Mouse (Mus musculus): ENCODE data around the gene Tomm40. TPM values are rescaled to one million over a fixed set of nuclear protein-coding genes. Genes with fewer than 3 reads are reported as not detected.
A peak's percentile ranks its signal among the peaks of the same experiment; 100 is the strongest.

The Tomm40 gene
- total RNA-seq, 2 experiments from 2014 or later: 59.3 to 63.3 TPM

DNA sequence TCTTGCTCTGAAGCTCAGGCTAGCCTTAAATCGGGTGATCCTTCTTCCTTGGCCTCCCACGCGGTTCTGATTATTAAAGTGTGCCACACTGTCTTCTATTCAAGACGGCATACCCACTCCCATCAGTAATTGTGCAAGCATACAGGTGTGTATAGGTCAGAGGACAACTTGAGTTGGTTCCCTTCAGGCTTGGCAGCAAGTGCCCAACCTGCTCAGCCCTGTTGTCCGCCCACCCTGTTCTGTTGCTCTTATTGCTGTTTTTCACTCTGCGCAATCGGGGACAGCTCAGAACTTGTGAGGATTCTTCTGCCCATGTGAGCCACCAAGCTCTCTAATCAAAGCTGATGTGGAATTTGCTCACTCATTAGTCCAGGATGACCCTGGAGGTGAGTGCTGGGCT is 10.0 kb downstream of the Tomm40 start:
- no peak for DNase-seq

DNA sequence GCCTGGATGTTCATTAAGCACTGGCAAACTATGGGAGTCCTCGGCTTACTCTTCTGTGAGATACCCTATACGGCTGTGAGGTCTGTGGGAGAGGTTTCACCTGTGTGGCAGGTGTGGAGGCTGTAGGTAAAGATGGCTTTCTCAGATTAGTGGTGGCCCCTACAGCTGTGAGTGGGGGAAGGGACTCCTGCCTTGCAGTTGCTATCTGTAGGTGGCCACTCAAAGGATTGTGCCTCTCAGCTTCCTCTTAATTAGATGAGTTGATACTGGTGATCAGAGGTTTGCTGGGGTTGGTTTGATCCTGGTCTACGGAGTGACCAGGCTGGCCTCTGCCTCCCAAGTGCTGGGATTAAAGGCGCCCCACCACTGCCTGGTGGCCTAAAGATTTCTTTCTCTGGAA is 10.8 kb downstream of the Tomm40 start:
- no peak for DNase-seq

DNA sequence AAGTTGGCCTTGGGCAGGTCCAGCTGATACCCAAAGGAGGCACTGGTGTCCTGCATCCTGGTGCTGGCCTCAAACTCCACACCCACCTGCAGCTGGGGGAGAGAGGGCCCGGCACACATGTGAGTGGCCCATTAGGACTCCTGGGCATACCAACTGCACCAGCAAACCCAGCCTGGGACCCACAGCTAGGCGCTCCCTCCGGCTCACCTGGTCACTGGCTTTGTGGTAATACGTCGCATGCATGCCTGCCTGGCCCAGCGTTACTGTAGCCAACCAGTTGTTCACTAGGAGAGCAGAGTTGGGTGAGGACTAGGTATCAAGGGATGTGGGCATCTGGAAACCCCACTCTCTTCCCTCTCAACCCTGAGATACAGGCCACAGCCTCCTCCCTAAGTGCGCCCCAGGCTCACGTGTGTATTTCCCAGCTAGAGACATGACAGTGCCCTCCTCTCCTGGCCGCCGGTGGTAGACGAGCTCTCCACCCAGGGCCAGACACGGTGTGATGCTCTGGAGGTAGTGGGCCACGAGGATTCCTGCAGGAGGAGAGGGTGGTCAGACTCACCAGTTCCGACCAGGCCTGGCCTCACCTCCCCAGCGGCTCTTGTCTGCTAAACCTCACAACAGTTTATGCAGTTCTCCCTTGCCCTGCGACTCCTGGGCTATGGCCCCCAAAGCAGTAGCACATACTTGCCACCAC is 12.2 kb downstream of the Tomm40 start:
- DNase-seq: no peak

DNA sequence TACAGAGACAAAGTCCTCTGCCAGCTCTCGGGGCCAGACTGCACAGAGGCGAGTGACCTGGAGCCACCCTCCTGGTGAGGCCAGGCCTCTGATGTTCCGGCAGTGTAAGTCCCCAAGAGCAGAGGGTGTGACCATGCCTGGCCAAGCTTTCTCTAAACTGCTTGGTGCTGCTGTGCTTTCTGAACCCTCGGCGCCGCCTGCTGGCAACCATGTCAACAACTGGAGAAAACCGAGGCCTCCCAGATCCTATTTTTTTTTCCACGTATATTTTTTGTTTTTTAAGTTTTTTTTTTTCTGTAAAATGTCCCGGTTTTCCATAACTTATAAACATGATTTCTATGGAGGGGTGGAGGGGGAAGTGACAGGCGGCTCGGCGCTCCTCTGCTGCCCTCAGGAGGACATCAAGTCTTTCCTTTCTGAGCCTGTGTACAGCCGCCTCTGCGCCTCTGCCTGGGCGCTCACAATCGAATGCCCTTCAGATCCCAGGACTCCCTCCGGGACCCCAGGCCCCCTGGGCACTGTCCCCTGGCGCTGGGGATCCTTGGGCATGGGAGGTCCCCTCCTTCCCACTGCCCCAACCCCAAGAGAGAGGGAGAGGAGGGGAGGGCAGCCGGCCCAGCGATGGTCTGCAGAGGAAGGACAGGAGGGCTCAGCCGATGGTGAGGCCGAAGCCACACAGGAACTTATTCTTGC is 14.0 kb downstream of the Tomm40 start:
- peak; percentile 70 for DNase-seq

DNA sequence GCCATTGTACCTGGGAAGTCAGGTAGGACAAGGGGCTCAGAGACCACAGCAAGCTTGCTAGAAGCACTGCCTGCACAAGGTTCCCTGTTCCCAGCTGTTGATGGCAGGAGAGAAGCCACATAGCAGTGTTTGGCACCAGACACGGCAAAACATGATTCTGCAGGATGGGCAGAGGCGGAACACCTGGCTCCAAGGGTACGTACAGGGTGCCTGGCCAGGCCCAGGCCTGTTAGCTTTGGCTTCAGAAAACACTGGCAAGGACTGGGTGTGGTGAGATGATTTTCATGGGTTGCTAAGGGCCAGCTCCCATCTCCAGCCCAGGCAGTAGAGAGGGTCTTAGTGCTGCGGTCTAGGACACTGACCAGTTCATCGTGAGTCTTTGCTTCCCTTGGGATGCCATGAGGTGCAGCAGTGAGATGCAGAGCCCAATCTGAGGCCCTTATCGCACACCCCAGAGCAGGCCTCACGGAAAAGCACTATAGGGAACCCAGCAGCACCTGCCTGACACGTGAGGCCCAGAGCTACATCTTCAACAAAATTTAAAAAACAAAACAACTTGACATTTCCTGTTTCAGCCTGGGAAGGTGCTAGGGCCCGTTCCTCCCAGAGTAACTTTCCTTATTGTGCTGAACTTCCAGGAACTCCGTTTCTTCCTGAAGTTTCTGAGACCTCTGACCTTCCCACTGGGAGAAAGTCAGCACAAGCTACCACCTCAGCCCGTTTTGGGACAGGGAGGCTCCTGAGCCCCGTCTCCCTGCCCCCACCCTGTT is 14.8 kb downstream of the Tomm40 start:
- no peak for DNase-seq

DNA sequence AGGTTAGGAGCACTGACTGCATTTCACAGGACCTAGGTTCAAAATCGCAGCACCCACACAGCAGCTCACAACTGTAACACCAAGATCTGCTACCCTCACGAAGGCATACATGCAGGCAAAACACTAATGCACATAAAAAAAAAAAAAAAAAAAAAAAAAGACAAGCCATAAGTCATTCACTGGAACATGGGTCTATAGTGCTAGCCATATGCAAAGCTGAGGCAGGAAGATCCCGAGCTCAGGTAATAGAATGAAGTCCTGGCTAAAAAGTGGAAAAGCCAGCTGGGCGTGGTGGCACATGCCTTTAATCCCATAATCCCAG is 15.4 kb downstream of the Tomm40 start:
- DNase-seq: no peak

DNA sequence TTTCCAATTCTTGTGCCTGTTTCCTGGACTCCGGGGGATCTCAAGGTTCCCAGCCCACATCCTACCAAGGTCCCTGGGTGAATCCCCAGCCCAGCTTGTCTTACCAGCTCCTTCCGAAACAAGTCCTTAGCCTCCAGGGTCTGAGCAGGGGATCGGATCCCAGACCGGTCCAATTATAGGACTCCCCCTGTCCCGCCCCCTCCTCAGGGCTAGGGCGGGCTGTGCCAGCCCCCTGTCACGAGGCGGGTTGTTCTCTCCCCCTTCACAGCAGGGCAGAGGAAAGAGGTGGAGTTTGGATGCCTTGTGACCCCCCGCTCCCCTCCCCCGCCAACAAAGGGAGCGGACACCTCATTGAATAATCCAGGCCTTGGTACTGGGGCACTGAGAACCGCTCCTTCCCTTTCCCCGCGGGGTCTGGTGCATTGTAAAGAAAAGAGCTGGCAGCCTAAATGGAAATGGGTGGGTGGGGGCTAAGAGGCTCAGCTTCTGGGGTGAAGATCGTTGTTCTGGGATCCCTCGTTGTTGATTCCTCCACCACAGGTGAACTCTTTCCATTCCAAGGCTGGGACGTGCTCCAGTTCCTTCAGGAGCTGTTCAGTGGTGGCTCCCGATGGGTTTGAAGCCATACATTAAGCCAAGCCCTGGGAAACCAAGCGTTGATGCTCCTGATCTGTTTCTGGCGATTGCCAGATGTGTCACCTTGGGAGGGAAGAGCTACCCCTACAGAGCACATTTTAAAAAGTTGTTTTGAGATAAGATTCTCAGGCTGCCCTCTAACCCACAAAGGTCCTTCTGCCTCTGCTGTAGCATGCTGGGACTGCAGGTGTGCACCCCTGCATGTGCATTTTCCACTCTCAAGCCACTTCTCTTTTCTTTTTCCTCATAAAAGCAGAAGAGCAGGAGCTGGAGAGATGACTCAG is 16.1 kb downstream of the Tomm40 start, which contains the start of gene Apoe:
Gene Apoe, minus strand, starts transcription at position 282 of the 920 bp plus-strand sequence.
- peak; percentile 39 for DNase-seq

DNA sequence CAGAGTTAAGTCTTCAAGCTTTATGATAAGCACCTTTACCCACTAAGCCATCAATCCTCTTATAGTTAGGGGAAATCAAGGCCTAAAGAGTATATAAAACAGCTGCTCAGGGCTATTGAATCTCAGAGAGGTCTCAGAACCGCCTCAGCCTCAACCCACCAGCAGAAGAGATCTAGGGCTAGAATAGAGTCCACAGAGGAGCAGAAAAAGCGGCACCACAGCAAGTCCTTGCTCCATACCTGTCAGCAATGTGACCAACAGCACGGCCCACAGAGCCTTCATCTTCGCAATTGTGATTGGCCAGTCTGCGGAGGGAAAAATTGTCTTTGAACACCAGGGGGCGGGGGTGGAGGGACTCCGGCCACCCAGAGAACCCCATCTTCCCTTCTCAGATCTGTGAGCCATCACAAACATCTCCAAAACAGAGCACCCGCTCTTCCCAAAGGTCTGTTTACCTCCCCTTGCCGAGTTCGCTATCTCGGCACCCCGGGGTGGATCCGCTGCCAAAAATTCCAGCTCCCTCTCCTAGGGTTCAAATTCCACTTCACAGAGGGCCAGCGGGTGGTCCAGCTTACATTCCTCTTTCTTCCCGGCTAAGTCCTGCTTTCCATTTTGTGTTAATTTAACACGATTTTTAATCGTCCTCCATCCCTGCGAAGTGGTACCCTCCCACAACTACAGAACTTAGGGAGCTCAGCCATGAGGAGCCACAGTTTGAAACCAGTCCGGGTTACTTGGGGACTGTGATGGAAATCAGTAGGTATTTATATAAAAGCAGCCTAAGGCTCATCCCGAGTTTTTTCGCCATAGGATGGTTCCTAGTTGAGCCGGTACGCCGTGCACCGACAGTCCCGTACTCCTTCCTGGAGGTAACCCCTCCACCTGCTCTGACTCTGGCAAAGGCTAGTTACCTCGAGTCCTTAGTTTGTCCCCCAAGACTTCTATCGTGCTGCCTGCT is 17.0 kb downstream of the Tomm40 start:
- DNase-seq: no peak

DNA sequence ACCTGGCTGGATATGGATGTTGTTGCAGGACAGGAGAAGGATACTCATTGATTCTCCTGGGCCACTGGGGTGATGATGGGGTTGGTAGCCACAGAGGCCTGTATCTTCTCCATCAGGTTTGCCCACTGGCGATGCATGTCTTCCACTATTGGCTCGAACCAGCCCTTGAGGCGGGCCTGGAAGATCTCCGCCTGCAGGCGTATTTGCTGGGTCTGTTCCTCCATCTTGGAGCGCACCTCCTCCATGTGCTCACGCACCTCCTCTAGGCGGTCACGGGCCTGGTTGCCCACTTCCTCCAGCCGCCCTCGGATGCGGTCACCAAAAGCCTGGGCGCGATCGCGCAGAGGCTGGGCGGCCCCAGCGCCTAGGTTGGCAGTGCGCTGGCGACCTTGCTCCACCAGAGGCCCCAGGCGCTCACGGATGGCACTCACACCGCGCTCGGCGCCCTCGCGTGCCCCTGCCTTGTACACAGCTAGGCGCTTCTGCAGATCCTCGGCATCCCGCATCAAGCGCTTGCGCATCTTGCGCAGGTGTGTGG is 18.8 kb downstream of the Tomm40 start:
- DNase-seq: no peak

DNA sequence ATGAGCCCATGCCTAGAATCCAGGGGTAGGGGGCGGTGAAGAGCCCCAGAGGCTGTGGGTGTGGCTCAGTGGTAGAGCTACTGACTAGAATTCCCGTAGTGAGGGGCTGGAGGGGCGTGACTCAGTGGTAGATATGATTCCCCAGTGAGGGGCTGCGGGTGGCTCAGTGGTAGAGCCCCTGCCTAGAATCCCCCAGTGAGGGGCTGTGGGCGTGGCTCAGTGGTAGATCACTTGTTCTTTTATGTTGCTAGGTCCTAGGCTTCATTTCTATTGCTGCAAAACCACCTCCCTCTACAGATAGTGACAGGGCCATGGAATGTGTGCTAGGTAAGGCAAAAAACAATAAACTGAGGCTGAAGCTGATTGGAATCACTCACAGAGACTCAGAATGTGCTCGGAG is 19.4 kb downstream of the Tomm40 start:
- no peak for DNase-seq

DNA sequence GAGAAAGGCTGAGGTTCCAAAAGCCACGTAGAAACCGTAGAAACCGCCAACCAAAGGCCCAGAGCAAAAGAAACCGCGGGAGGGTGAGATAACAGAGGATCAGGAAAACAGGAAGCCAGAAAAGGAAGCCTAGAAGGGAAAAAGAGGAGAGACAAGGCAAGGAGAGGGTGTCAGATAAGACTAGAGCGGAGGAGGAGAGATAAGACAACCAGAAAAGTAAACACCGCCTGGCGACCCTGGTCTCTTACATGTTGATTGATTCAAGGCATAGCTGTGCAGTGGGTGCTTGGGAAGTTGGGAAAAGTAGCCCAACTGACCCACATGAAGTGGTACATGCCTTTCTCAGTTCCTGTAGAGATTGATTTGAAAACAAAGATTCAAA is 20.0 kb downstream of the Tomm40 start:
- no peak for DNase-seq

DNA sequence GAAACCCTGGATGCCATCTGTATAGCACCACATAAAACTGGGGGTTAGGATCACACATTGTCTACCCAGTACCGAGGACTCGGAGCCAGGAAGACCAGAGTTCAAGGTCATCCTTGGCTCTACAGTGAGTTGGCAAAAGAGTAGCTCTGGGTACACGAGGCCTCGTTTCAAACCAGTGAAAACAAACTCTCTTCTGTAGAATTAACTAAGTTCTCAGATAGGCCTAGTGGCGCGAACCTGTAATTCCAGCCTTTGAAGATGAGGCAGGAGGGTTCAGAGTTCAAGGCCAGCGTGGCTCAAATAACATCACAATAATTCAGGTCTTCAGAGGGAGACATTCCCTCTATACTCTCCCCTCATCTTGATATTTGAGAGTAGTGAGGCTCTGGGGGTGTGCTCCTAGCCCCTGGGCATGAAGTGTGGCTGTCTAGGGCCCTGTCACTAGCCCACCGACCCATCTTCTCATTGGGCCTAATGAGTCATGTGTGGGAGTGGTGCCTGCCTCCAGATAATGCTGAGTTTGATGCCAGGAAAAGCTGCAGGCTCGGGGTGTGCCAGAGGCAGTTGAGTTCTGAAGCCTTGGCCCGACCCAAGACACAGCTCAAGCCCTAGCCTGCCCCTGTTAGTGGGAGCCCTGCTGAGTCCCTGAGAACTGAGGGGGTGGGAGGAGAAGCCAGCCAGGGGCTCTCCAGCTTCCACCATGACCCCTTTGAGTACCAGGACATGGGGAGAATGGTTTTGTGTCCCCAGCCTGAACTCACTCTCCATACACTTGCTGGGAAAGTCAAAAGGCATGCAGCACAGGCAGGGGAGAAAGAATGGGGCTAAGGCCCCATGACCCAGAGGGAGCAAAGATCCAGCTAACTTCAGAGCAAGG is 20.7 kb downstream of the Tomm40 start:
- no peak for DNase-seq

DNA sequence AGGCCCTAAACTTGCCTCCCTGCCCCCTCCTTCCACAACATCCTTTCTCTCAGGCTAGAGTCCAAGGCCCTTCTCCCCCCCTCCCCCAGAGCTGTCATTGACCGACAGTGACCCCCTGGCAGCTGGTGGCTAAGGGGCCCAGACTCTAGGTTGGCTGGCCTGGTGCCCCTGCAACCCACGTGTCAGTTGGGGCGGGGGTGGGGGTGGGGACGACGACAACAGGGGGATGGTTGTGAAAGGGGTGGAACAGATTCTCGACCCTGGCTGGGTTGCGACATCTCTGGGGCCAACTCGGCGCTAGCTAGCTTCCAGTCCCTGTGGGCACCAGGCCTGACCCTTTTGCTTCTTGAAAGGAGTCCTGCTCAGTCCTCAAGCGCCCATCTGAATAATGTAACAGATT is 21.8 kb downstream of the Tomm40 start:
- DNase-seq: peak; percentile 38

DNA sequence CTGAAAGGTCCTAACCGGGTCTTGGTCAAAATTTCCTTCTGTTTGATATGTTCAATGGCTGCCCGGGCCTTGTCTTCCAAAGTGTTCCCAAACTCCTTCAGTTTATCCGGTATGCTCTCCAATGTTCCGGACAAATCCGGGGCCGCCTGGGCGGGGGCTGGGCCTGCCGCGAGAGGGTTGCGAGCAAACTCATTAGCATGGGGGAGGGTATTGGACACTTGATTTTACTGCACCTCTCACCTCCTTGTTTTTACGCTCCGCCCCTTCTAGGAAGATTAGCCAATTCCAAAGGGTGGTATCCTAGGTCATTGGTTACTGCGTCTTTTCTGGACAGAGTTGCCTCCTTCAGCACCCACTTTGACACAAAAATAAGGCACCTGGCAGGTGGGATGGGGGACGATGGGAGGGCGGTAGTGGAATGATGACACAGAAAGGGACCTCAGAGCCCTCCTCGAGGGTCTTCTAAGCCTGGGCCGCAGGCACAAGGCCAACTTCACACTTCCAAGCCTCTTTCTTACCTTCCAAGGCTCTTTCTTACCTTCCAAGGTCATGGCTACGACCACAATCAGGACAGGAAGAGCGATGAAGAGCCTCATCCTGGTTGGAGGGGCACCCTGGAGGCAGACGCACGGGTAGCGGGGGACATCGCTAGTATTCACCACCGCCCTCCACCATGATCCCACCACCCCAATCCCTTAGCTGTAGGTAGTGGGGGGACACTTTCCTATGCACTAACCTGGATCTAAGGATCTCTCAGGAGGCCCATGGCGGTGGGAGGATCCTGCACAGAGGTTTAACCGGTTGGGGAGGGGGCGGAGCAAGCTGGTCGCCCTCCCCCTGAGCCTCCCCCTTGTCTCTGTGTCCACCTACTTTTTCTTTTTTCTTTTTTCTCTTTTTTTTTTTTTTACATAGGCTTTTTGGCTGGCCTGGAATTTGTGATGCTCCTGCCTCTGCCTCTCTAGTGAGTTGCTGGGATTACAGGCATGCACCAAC is 23.1 kb downstream of the Tomm40 start, which contains the start of gene Apoc1:
Gene Apoc1, minus strand, starts transcription at position 788 of the 993 bp plus-strand sequence.
- DNase-seq: no peak

DNA sequence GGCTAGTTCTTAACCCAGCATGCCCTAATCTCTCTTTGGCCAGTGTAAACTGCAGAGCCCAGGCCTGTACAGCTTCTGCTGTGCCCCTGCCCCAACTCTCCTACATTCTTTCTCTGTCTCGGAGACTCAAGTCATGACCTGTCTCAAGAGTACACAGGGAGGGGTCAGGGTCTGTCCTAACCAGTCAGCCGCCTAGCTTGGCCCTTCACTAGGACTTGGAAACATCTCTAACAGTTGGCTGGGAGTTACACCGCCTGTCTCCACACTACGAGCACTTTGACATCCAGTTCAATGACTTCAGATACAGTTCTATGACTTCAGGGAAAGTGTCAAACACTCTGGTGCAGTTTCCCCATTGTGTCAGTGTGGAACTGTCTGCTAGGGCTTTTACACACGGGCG is 23.8 kb downstream of the Tomm40 start:
- no peak for DNase-seq

DNA sequence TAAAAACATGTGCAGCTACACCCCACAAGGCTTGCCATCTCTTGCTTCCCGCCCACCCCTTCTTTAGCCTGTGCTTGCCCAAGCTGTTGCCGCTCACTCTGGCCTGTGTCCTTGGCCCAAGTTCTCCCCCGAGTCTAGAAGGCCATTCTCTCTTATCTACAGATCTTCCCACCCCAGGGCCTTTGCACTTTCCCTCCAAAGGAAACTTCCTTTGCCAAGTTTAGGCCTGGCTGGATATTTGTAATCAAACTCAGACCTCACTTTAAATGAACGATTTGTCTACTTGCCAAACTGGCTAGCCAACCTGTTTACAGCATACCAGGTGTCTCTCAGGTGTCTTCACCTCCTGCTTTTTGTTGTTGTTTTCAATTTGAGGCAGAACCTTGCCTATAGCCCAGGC is 24.4 kb downstream of the Tomm40 start:
- DNase-seq: no peak

DNA sequence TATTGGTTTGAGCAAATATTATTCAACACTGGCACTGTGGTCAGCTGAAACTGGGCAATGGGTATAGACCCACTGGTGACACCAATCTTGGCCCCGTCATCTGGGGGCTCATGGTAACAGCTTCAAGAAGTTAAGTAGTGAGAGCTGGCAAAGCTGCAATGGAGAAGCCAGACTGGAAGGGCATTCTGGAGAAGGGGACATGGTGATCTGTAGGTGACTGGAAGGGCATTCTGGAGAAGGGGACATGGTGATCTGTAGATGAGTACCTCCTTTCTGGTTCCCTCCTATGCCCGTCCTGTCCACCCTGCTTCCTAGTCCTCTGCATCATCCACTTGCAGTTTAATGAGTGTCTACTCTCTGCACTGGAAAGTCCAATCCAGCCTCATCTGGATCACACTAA is 26.6 kb downstream of the Tomm40 start:
- DNase-seq: no peak

DNA sequence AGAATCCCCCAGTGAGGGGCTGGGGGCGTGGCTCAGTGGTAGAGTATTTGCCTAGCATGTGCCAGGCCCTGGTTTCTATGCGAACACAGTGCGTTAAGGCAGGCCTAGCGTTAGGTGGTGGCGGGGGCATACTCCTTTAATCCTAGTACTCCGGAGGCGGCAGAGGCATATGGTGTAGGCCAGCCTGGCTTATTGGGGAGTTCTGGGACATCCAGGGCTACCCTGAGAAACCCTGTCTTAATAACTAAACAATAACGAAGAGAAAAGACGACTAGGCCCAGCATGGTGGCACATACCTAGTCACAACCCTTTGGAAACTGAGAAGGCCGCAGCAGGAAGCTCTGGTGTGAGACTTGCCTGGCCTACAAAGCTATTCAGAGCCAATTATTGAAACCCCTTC is 27.1 kb downstream of the Tomm40 start:
- no peak for DNase-seq

All from gastrocnemius, postnatal 10 days (tissue).